Mouse (Mus musculus): ENCODE data around the gene Kcnh1.

GRCm38 (mm10) chr1:192189056-192189455, 1.5 kb upstream of the Kcnh1 start:
- TF ChIP-seq ELF1 (IDR thresholded peaks at IDR 0.05; ENCODE audit: low read depth, low read length) (no peak), KAT2A (IDR thresholded peaks at IDR 0.05; ENCODE audit: insufficient replicate concordance, low read length) (no peak), CTCF (conservative IDR thresholded peaks at IDR 0.05 in 1 of 2, IDR thresholded peaks at IDR 0.05 in 1 of 2; ENCODE audit: low read depth in 2 of 2, low read length in 2 of 2) (peak; percentile 68 to 81), RAD21 (IDR thresholded peaks at IDR 0.05; ENCODE audit: low read depth, low read length) (peak; percentile 89), USF2 (conservative IDR thresholded peaks at IDR 0.05; ENCODE audit: low read depth, low read length) (no peak), HCFC1 (IDR thresholded peaks at IDR 0.05; ENCODE audit: low read depth, low read length) (no peak), EP300 (IDR thresholded peaks at IDR 0.05; ENCODE audit: low read length) (0 out of 2 replicates have a peak, but pooled peaks have one; percentile 11), POLR2A (IDR thresholded peaks at IDR 0.05; ENCODE audit: low read depth, low read length) (no peak), CHD2 (IDR thresholded peaks at IDR 0.05; ENCODE audit: low read length) (no peak), ETS1 (conservative IDR thresholded peaks at IDR 0.05; ENCODE audit: low read depth, low read length) (no peak)

Measured in CH12.LX (cell line).